Mouse (Mus musculus): Measurements from ENCODE around the gene Pde4dip.
A peak's percentile ranks its signal among the peaks of the same experiment; 100 is the strongest.

- TF ChIP-seq EP300 (IDR thresholded peaks at IDR 0.05; ENCODE audit: insufficient read depth, low read depth, low read length) (peak; percentile 54; the same call in 1 of the 2 replicates), CTCF (IDR thresholded peaks at IDR 0.05) (no peak)
Observed at GRCm38 (mm10) chr3:97825246-97825645, 63.3 kb downstream of the Pde4dip start.
